Mouse (Mus musculus) megakaryocyte, embryonic 14.5 days (primary cell): ENCODE measurements around the gene Gp5.

ENCODE experiments used
- FLI1 ChIP-seq: IDR thresholded peaks from 2 replicates; pipeline ENCODE4 v1.6.1; 2012; ENCODE audit warnings: low read length, inconsistent platforms, mixed read lengths
- GATA1 ChIP-seq: IDR thresholded peaks from 3 replicates; pipeline ENCODE4 v1.6.1; 2012; ENCODE audit warnings: mixed read lengths, low read length, inconsistent platforms, borderline replicate concordance

- TF ChIP-seq FLI1 (no peak), GATA1 (no peak)
Measured at GRCm38 (mm10) chr16:30283743-30284337, 26.7 kb downstream of the Gp5 start.
